Mouse (Mus musculus) embryonic facial prominence, embryonic 14.5 days (tissue): ENCODE measurements around the gene Gm21970. TPM values are rescaled to one million over a fixed set of nuclear protein-coding genes. Genes with fewer than 3 reads are reported as not detected.

Experiments used
- ATAC-seq: fragments of 200-750 bp; cut with Nextera tagmentation; 2 replicates; pipeline ENCODE4 v1.8.0; 2017; ENCODE audit warnings: low read depth, moderate number of reproducible peaks, moderate TSS enrichment
- DNase-seq: peaks from one replicate; pipeline ENCODE4 v3.0.0-alpha.2; 2015; ENCODE audit warnings: low spot score
- H3K27ac ChIP-seq: fragments of 300-500 bp; sonication (generic); replicated peaks from 2 replicates; pipeline ENCODE4 v1.5.1; 2014; ENCODE audit warnings: low read depth, mild to moderate bottlenecking, low read length, moderate library complexity
- H3K27me3 ChIP-seq: fragments of 300-500 bp; sonication (generic); replicated peaks from 2 replicates; pipeline ENCODE4 v1.6.1; 2014; ENCODE audit warnings: low read length; ENCODE audit not compliant: control insufficient read depth, insufficient read depth
- H3K36me3 ChIP-seq: fragments of 300-500 bp; sonication (generic); 2 replicates; pipeline ENCODE4 v1.6.1; 2014; ENCODE audit warnings: low read length, mixed read lengths; ENCODE audit not compliant: control insufficient read depth, insufficient read depth
- H3K4me1 ChIP-seq: fragments of 300-500 bp; sonication (generic); 2 replicates; pipeline ENCODE4 v1.6.1; 2014; ENCODE audit warnings: antibody characterized with exemption, low read length; ENCODE audit not compliant: control insufficient read depth, insufficient read depth
- H3K4me2 ChIP-seq: fragments of 300-500 bp; sonication (generic); 2 replicates; pipeline ENCODE4 v1.6.1; 2014; ENCODE audit warnings: low read depth, mild to moderate bottlenecking, low read length, moderate library complexity, mixed read lengths
- H3K4me3 ChIP-seq: fragments of 300-500 bp; sonication (generic); 2 replicates; pipeline ENCODE4 v1.5.1; 2014; ENCODE audit warnings: low read depth, mild to moderate bottlenecking, low read length
- H3K9ac ChIP-seq: fragments of 300-500 bp; sonication (generic); 2 replicates; pipeline ENCODE4 v1.6.1; 2014; ENCODE audit warnings: low read depth, mild to moderate bottlenecking, low read length, moderate library complexity, mixed read lengths
- H3K9me3 ChIP-seq: fragments of 300-500 bp; sonication (generic); 2 replicates; pipeline ENCODE4 v1.6.1; 2016; ENCODE audit warnings: low read length; ENCODE audit not compliant: control insufficient read depth
- WGBS: fragments of 180-500 bp; shearing (Covaris S2); extraction: QIAGEN DNeasy Blood & Tissue Kit; methylation state at CpG from one replicate; pipeline ENCODE4 v1.1.7; 2014; 5-methylcytosine and 5-hydroxymethylcytosine counted together
- polyA plus RNA-seq: library from polyadenylated mRNA; unstranded; fragments of >200 nt; fragmentation: Nextera tagmentation; extraction: Ambion mirVana; gene quantifications from 2 replicates; pipeline ENCODE4 v1.2.1, GENCODE M21; 2014

Gene Gm21970
- polyA plus RNA-seq, 1 experiment from 2014 or later = not detected

- Histone ChIP-seq H3K27ac (peak overlapping the region; percentile 69), H3K4me3 (no peak overlapping the region)
Observed at GRCm38 (mm10) chr16:91378431-91378986, 13.0 kb upstream of the Gm21970 start.

GRCm38 (mm10) chr16:91378991-91379390 is 12.5 kb upstream of the Gm21970 start:
- 25% methylated on average over 9 of the region's 9 CpGs for WGBS
- Histone ChIP-seq H3K36me3 (peaks cover 4% of the 10 kb centered on the region; the same call in 1 of the 2 replicates), H3K27me3 (no peaks in the 10 kb centered on the region), H3K9ac (0 out of 2 replicates have a peak overlapping the region, but pooled peaks have one; percentile 20), H3K27ac (peak overlapping the region; percentile 69), H3K9me3 (no peaks in the 10 kb centered on the region), H3K4me1 (peaks cover 15% of the 10 kb centered on the region), H3K4me2 (peak overlapping the region; percentile 31), H3K4me3 (no peak overlapping the region)
- DNase-seq (no peak), ATAC-seq (peak; percentile 60)

More at GRCm38 (mm10) chr16:91378431-91378986, 13.0 kb upstream of the Gm21970 start:
- 33% methylated on average over 17 of the region's 17 CpGs for WGBS
- H3K4me2 ChIP-seq = peak overlapping the region; percentile 31
- H3K36me3 ChIP-seq = no peaks in the 10 kb centered on the region
- ATAC-seq (no peak), DNase-seq (peak; percentile 69)
- peaks cover 20% of the 10 kb centered on the region for H3K4me1 ChIP-seq
- no peaks in the 10 kb centered on the region for H3K27me3 ChIP-seq
- 0 out of 2 replicates have a peak overlapping the region, but pooled peaks have one; percentile 20 for H3K9ac ChIP-seq
- H3K9me3 ChIP-seq = no peaks in the 10 kb centered on the region

GRCm38 (mm10) chr16:91379412-91379811 is 12.1 kb upstream of the Gm21970 start:
- no peaks in the 10 kb centered on the region for H3K27me3 ChIP-seq
- 23% methylated on average over 3 of the region's 3 CpGs for WGBS
- H3K36me3 ChIP-seq = peaks cover 7% of the 10 kb centered on the region
- H3K9me3 ChIP-seq = no peaks in the 10 kb centered on the region
- H3K4me3 ChIP-seq = no peak overlapping the region
- H3K4me2 ChIP-seq = no peak overlapping the region
- H3K27ac ChIP-seq = peak overlapping the region; percentile 69
- ATAC-seq (peak; percentile 5; the same call in 1 of the 2 replicates), DNase-seq (peak; percentile 71)
- H3K4me1 ChIP-seq = peaks cover 14% of the 10 kb centered on the region
- 0 out of 2 replicates have a peak overlapping the region, but pooled peaks have one; percentile 9 for H3K9ac ChIP-seq

GRCm38 (mm10) chr16:91380151-91380550 is 11.4 kb upstream of the Gm21970 start:
- no peak overlapping the region for H3K4me2 ChIP-seq
- no peaks in the 10 kb centered on the region for H3K9me3 ChIP-seq
- no peak for DNase-seq
- no peak overlapping the region for H3K9ac ChIP-seq
- H3K27me3 ChIP-seq = no peaks in the 10 kb centered on the region
- no peak for ATAC-seq
- 81% methylated on average over 5 of the region's 5 CpGs for WGBS
- no peak overlapping the region for H3K27ac ChIP-seq
- H3K36me3 ChIP-seq = peaks cover 14% of the 10 kb centered on the region
- peaks cover 14% of the 10 kb centered on the region for H3K4me1 ChIP-seq
- H3K4me3 ChIP-seq = no peak overlapping the region

- no peak overlapping the region for H3K4me3 ChIP-seq
- peaks cover 11% of the 10 kb centered on the region for H3K4me1 ChIP-seq
- ATAC-seq (no peak), DNase-seq (no peak)
- no peaks in the 10 kb centered on the region for H3K9me3 ChIP-seq
- 78% methylated on average over 4 of the region's 4 CpGs for WGBS
- H3K9ac ChIP-seq = no peak overlapping the region
- no peaks in the 10 kb centered on the region for H3K27me3 ChIP-seq
- no peak overlapping the region for H3K4me2 ChIP-seq
- H3K27ac ChIP-seq = no peak overlapping the region
- peaks cover 19% of the 10 kb centered on the region for H3K36me3 ChIP-seq
Observed at GRCm38 (mm10) chr16:91381606-91382005, 9.9 kb upstream of the Gm21970 start.

GRCm38 (mm10) chr16:91382261-91382790 is 9.2 kb upstream of the Gm21970 start:
- Histone ChIP-seq H3K36me3 (peaks cover 26% of the 10 kb centered on the region), H3K27me3 (no peaks in the 10 kb centered on the region), H3K4me2 (no peak overlapping the region), H3K9ac (no peak overlapping the region), H3K9me3 (no peaks in the 10 kb centered on the region), H3K4me3 (no peak overlapping the region), H3K4me1 (peaks cover 10% of the 10 kb centered on the region), H3K27ac (no peak overlapping the region)
- WGBS = 80% methylated on average over 9 of the region's 9 CpGs
- DNase-seq = no peak
- no peak for ATAC-seq

GRCm38 (mm10) chr16:91384221-91384620 is 7.3 kb upstream of the Gm21970 start:
- Histone ChIP-seq H3K4me1 (peaks cover 3% of the 10 kb centered on the region), H3K4me2 (no peak overlapping the region), H3K27me3 (no peaks in the 10 kb centered on the region), H3K9me3 (no peaks in the 10 kb centered on the region), H3K4me3 (no peak overlapping the region), H3K36me3 (peaks cover 43% of the 10 kb centered on the region), H3K9ac (no peak overlapping the region), H3K27ac (no peak overlapping the region)
- no peak for ATAC-seq
- WGBS = 84% methylated on average over 4 of the region's 4 CpGs
- DNase-seq = no peak

GRCm38 (mm10) chr16:91385621-91386020 is 5.9 kb upstream of the Gm21970 start:
- no peak overlapping the region for H3K4me2 ChIP-seq
- no peak overlapping the region for H3K4me3 ChIP-seq
- H3K9me3 ChIP-seq = no peaks in the 10 kb centered on the region
- WGBS = 54% methylated on average over 10 of the region's 10 CpGs
- DNase-seq = no peak
- peaks cover 57% of the 10 kb centered on the region for H3K36me3 ChIP-seq
- ATAC-seq = no peak
- no peaks in the 10 kb centered on the region for H3K27me3 ChIP-seq
- no peak overlapping the region for H3K9ac ChIP-seq
- no peaks in the 10 kb centered on the region for H3K4me1 ChIP-seq
- H3K27ac ChIP-seq = no peak overlapping the region
